Mouse (Mus musculus): ENCODE measurements around the gene Fryl.

DNA sequence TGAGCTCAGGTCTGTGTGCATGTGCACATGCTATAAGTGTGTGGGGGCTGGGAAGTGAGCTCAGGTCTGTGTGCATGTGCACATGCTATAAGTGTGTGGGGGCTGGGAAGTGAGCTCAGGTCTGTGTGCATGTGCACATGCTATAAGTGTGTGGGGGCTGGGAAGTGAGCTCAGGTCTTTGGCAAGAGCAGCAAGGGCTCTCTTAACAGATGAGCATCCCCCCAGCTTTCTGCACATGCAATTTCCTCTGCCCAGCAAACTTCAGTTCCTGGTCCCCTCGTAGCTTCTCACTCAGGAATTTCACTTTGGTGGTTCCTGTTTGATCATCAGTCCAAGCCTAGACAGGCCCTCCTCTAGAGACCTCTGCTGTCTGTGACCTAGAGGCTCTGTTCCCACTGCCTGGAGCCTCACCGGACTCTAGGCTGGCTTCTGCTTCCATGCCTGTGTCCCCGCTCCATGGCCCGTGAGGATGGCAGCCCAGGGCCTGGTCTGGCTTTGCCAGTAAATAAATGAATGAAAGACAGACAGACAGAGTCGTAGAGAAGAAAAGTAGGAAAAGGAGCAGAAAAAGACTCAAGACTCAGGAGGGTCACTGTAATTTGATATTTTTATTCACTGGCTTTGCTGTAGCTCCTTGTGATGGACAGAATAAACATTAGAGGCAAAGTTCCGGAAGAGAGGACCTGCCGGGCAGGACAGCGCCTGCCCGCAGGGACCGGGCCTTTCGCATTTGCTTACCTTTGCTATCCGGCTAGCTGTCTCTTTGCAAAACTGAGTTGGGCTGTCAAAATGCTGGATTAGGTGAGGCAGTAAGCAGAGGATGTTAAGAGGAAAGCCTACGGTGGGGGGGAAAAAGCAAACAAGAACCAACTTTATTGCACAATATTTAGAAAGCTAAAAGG, 192.4 kb downstream of the Fryl start:
- TF ChIP-seq POLR2A (IDR thresholded peaks at IDR 0.05; ENCODE audit: borderline replicate concordance, extremely low read depth, insufficient read depth, insufficient read length, poor library complexity, severe bottlenecking), result no peak
- no peak for TF ChIP-seq CTCF (IDR thresholded peaks at IDR 0.05; ENCODE audit: borderline replicate concordance, extremely low read depth, insufficient read depth, insufficient read length)

Measured in brain, embryonic 14.5 days (tissue).